Mouse (Mus musculus): Measurements from ENCODE around the gene Etv6.

DNA sequence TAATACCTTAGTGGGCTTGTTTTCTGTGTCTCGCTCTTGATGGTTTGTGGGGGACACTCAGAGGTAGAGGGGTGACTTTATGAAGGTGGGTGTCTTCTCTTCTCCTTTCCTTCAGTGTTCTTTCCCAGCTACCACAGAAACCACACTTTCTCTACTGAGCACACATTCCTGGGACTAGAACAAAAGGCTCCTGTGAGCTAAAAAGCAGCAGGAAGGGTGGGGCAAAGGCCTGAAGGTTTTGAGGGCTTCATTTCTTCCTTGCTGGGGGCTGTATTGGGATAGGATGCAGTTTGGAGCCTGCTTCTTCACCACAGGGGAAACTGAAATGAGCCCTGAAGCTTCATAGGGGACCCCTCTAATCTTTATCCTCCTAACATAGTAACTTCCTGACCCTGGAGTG, 164.4 kb downstream of the Etv6 start:
- TF ChIP-seq CTCF (IDR thresholded peaks at IDR 0.05; ENCODE audit: borderline replicate concordance, extremely low read depth, insufficient read depth, insufficient read length), result no peak
- TF ChIP-seq POLR2A (IDR thresholded peaks at IDR 0.05; ENCODE audit: borderline replicate concordance, extremely low read depth, insufficient read depth, insufficient read length, poor library complexity, severe bottlenecking), result no peak
